Mouse (Mus musculus) ES-Bruce4 (cell line): ENCODE results near the gene Cadm4. TPM values are rescaled to one million over a fixed set of nuclear protein-coding genes. Genes with fewer than 3 reads are reported as not detected.

Experiments used
- H3K27ac ChIP-seq: 2 replicates; pipeline ENCODE4 v1.5.1; 2012; ENCODE audit warnings: low read length, inconsistent platforms; ENCODE audit not compliant: insufficient read depth
- H3K27me3 ChIP-seq: 2 replicates; pipeline ENCODE4 v1.6.1; 2012; ENCODE audit warnings: mild to moderate bottlenecking, low read length, inconsistent platforms; ENCODE audit not compliant: control insufficient read depth, poor library complexity, insufficient read depth, severe bottlenecking
- H3K36me3 ChIP-seq: 2 replicates; pipeline ENCODE4 v1.6.1; 2012; ENCODE audit warnings: inconsistent platforms, mild to moderate bottlenecking, low read length, moderate library complexity; ENCODE audit not compliant: control insufficient read depth, poor library complexity, insufficient read depth, severe bottlenecking
- H3K4me1 ChIP-seq: one replicate; pipeline ENCODE4 v1.8.1; 2011; ENCODE audit warnings: low read length; ENCODE audit not compliant: control insufficient read depth, insufficient read depth
- H3K4me3 ChIP-seq: 2 replicates; pipeline ENCODE4 v1.5.1; 2011; ENCODE audit warnings: low read depth, mild to moderate bottlenecking, low read length
- H3K9ac ChIP-seq: 2 replicates; pipeline ENCODE4 v1.6.1; 2012; ENCODE audit warnings: low read depth, mild to moderate bottlenecking, inconsistent platforms; ENCODE audit not compliant: poor library complexity, severe bottlenecking
- H3K9me3 ChIP-seq: replicated peaks from 2 replicates; pipeline ENCODE4 v1.6.1; 2012; ENCODE audit warnings: mild to moderate bottlenecking, low read length, inconsistent platforms; ENCODE audit not compliant: control insufficient read depth, poor library complexity, insufficient read depth, severe bottlenecking
- CTCF ChIP-seq: IDR thresholded peaks from one replicate; pipeline ENCODE4 v1.8.1; 2011; ENCODE audit warnings: low read depth, low read length
- EP300 ChIP-seq: IDR thresholded peaks from 2 replicates; pipeline ENCODE4 v1.6.1; 2011; ENCODE audit warnings: low read depth, low read length; ENCODE audit not compliant: insufficient read depth
- POLR2A ChIP-seq: IDR thresholded peaks from one replicate; pipeline ENCODE4 v1.8.1; 2011; ENCODE audit warnings: low read length; ENCODE audit not compliant: insufficient read depth
- polyA plus RNA-seq: library from polyadenylated mRNA; stranded (reverse); fragments of >200 nt; gene quantifications from 2 replicates; pipeline ENCODE4 v1.2.4, GENCODE M21; 2011; ENCODE audit warnings: low read depth; ENCODE audit not compliant: missing spikeins, insufficient read depth, insufficient read length

Gene Cadm4
- polyA plus RNA-seq, 1 experiment, result 10.4 TPM

DNA sequence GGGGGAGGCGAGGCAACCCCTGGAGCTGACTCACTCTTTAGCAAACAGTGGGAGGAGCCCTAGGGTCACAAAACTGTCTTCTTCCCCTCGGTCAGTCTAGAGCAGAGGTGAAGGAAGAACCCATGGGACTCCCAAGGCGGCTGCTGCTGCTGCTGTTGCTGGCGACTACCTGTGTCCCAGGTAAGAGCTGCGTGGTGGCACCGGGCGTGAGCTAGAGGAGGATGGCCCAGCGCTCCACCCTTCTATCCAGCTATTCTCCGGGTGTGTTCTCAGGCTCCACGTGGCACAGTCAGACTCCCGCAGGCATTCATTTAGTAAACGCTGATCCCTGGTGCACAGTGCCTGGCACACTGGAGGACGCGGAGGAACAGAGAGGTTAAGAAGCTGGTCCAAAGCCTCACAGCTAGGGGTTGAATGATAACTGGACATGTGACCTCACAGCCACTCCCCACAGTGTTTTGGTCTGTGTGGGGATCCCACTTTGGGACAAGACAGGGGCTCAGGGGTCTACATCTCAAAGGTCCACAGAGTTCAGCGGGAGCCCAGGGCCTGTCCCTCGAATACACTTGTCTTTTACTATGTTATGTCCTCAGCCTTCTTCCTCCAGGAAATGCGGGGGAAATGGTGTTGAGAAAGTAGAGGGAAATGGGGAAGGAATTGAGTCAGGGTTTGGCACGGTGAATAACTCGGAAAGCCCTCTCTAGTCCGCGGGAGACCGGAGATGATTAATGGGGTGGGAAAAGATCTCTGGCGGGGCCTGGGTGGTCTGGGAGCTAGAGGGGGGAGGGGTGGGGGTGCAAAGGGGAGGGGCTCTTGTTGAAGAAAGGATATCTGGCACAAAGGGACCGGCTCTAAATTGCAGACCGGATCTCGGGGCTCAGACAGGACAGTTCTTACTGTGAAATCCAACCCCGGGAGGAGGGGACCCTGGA is 19.2 kb upstream of the Cadm4 start, which contains the start of gene Plaur:
Gene Plaur (plus strand): TSS at position 97 of the 932 bp plus-strand sequence.
- H3K9me3 ChIP-seq, result no peaks in the 10 kb centered on the region
- no peak for TF ChIP-seq EP300
- TF ChIP-seq CTCF, result no peak
- no peak for TF ChIP-seq POLR2A
- H3K36me3 ChIP-seq, result peaks cover 10% of the 10 kb centered on the region; the same call in 1 of the 2 replicates
- H3K4me3 ChIP-seq, result peak within 1 kb of the TSS; percentile 84
- peak within 1 kb of the TSS; percentile 51 for H3K9ac ChIP-seq
- H3K27ac ChIP-seq, result peak within 1 kb of the TSS; percentile 65
- H3K4me1 ChIP-seq, result peaks cover 4% of the 10 kb centered on the region
- H3K27me3 ChIP-seq, result no peaks in the 10 kb centered on the region

DNA sequence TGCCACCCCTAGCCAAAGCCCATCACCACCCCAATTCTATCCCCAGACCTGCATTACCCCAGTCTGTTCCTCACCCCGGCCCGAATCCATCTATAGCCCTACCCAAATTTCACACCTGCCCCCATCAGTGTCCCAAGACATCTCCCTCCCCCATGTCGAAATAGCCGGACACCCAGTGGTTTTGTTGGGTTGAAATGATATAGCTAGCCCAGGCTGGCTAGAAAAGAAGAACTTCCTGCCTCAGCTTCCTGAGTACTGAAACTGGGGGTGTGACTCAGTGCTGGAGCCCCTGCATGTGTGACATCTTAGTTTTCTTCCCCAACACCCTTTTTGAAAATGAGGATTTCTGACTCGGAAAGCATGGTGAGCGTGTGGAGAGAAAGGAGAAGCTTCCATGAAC is 15.0 kb upstream of the Cadm4 start:
- Histone ChIP-seq H3K27ac (no peak overlapping the region), H3K9me3 (no peaks in the 10 kb centered on the region), H3K36me3 (peaks cover 18% of the 10 kb centered on the region), H3K27me3 (no peaks in the 10 kb centered on the region), H3K4me1 (peaks cover 2% of the 10 kb centered on the region), H3K4me3 (no peak overlapping the region), H3K9ac (no peak overlapping the region)
- TF ChIP-seq CTCF (no peak), POLR2A (no peak), EP300 (no peak)

- TF ChIP-seq EP300 (no peak), CTCF (no peak), POLR2A (no peak)
- Histone ChIP-seq H3K4me1 (peaks cover 2% of the 10 kb centered on the region), H3K9ac (no peak overlapping the region), H3K9me3 (no peaks in the 10 kb centered on the region), H3K4me3 (no peak overlapping the region), H3K27ac (no peak overlapping the region), H3K27me3 (no peaks in the 10 kb centered on the region), H3K36me3 (peaks cover 18% of the 10 kb centered on the region)
Observed at GRCm38 (mm10) chr7:24467886-24468285, 13.9 kb upstream of the Cadm4 start.

DNA sequence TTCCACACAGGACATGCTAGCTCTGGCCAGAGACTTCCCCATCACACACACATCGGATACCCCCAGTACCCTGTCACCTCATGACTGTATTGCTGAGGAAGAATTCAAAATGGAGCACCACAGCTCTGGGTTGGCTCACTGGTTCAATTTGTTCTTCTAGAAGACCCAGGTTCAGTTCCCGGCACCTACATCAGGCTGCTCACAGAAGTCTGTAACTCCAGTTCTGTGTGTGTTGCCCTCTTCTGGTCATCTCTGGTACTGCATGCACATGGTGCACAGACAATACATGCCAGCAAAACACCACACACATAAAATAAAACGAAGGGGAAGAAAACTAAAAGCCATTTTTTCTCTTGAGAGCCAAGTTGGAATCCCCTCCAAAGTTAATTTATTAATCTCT is 12.7 kb upstream of the Cadm4 start:
- TF ChIP-seq POLR2A (no peak), CTCF (peak; percentile 45)
- H3K9me3 ChIP-seq, result no peaks in the 10 kb centered on the region
- H3K4me1 ChIP-seq, result peaks cover 2% of the 10 kb centered on the region

GRCm38 (mm10) chr7:24470356-24470755 is 11.5 kb upstream of the Cadm4 start:
- no peaks in the 10 kb centered on the region for H3K27me3 ChIP-seq
- no peaks in the 10 kb centered on the region for H3K9me3 ChIP-seq
- peaks cover 2% of the 10 kb centered on the region for H3K4me1 ChIP-seq
- H3K4me3 ChIP-seq, result no peak overlapping the region
- H3K27ac ChIP-seq, result no peak overlapping the region
- H3K36me3 ChIP-seq, result peaks cover 20% of the 10 kb centered on the region
- H3K9ac ChIP-seq, result no peak overlapping the region
- TF ChIP-seq POLR2A (no peak), EP300 (no peak), CTCF (no peak)

More for the DNA sequence above, 12.7 kb upstream of the Cadm4 start:
- Histone ChIP-seq H3K9ac (no peak overlapping the region), H3K4me3 (no peak overlapping the region), H3K36me3 (peaks cover 18% of the 10 kb centered on the region), H3K27me3 (no peaks in the 10 kb centered on the region), H3K27ac (no peak overlapping the region)

DNA sequence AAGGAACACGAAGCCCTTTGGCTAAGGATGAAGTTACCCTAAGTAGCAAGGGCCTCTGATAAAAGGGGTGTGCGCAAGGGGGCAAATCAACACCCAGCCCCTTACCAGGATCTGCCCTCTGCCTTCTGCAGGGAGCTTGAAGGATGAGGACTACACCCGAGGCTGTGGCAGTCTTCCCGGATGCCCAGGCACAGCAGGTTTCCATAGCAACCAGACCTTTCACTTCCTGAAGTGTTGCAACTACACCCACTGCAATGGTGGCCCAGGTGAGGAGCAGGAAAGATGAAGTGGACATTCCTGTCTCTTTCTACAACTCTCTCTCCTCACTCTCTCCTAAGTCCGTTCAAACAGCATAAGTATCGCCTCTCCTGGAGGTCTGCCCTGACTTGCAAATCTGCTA is 9.4 kb upstream of the Cadm4 start:
- no peak for TF ChIP-seq CTCF
- TF ChIP-seq POLR2A, result no peak
- no peak for TF ChIP-seq EP300
- Histone ChIP-seq H3K4me3 (no peak overlapping the region), H3K9me3 (no peaks in the 10 kb centered on the region), H3K27me3 (no peaks in the 10 kb centered on the region), H3K9ac (no peak overlapping the region), H3K27ac (no peak overlapping the region), H3K36me3 (peaks cover 12% of the 10 kb centered on the region), H3K4me1 (no peaks in the 10 kb centered on the region)
